Mouse (Mus musculus) retina, embryonic 14.5 days (tissue): ENCODE results near the gene Olfr888.

Source experiments
- DNase-seq: peaks from one replicate; pipeline ENCODE4 v3.0.0-alpha.2; 2015; ENCODE audit warnings: low spot score

Olfr888 gene

DNA sequence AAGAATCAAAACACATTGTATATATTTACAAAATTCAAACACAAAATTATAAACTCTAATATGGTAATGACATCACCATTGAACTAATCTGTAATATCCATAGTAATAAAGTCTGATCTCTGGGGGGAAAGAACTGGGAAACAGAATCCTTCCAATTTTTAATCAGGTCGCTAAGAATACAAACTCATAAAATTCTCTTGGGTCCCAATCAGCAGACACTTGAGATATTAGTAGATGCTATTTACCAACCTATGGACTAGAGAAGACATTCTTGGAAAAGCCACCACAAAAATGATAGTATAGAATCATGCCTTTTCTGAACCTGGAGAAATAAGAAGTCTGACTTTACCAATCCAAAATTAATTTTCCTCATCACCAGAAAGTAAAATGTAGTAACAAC, at the start of gene Olfr888:
Gene Olfr888 (plus strand): TSS at position 301 of the 400 bp plus-strand sequence.
- DNase-seq = no peak

DNA sequence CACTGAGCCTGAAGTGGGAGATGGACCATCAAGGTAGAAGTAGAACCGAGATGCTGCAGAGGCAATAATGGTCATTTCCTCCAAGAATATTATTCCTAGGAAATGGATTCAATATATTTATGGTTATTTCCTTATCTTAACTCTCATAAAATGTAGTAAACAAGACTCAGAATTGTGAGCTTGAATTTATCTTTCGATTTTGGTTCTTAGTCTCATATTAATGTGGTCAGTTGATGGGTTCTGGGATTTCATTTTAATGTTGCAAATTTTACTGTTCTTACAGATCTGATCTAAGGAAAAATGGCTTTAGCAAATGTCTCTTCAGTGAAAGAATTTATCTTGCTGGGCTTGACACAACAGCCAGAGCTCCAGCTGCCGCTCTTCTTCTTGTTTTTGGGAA, 46.9 kb upstream of the Olfr888 start, which contains the start of gene Olfr885:
Gene Olfr885 (plus strand): TSS at position 301 of the 400 bp plus-strand sequence.
- DNase-seq = no peak

DNA sequence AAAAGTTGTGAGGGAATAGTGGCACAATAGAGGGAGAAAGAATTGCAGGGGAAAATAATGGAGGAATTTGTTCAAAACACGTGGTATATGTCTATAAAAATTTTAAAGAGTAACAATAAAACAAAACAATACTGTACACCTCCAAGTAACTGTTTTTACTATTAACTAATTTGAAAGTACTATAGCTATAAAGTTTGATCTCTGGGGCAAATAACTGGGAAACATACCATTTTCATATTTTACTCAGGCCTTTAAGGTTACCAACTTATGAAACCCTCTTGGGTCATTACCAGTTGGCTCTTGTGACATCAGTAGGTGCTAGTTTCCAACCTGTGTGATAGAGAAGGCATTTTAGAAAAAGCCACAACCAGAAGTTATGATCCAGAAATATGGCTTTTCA, 24.2 kb upstream of the Olfr888 start, which contains the start of gene Olfr887:
Gene Olfr887 (plus strand): TSS at position 301 of the 400 bp plus-strand sequence.
- no peak for DNase-seq

DNA sequence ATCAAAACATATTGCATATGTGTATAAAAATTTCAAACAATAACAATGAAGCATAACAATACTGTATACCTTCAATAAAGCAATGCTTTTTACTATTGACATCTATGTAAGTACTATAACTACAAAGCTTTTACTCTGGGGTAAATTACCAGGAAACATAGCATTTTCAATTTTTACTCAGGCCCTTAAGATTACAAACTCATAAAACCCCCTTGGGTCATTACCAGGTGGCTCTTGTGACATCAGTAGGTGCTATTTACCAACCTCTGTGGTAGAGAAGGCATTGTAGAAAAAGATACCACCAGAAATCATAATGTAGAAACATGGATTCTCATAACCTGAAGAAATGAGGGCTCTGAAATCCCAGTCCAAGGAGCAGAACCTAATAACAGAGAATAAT, 7.0 kb downstream of the Olfr888 start, which contains the start of gene Olfr889:
Gene Olfr889 (plus strand): TSS at position 301 of the 400 bp plus-strand sequence.
- no peak for DNase-seq

DNA sequence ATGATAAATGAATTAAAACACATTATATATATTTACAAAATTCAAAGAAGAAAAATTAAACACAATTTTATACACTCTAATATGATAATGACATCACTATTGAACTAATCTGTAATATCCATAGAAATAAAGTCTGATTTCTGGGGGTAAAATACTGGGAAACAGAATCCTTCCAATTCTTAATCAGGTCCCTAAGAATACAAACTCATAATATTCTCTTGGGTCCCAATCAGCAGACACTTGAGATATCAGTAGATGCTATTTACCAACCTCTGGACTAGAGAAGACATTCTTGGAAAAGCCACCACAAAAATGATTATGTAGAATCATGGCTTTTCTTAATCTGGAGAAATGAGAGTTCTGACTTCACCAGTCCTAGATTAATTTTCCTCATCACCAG, 34.3 kb downstream of the Olfr888 start, which contains the start of gene Olfr890:
Gene Olfr890 (plus strand): TSS at position 301 of the 400 bp plus-strand sequence.
- DNase-seq = no peak
